Mouse (Mus musculus) heart, embryonic 11.5 days (tissue): Measurements from ENCODE around the gene Bche. TPM values are rescaled to one million over a fixed set of nuclear protein-coding genes. Genes with fewer than 3 reads are reported as not detected.

Experiments
- ATAC-seq: fragments of 200-750 bp; cut with Nextera tagmentation; replicated peaks from 2 replicates; pipeline ENCODE4 v1.8.0; 2017; ENCODE audit warnings: moderate library complexity; ENCODE audit not compliant: insufficient number of reproducible peaks, low FRiP score, low TSS enrichment
- H3K27ac ChIP-seq: fragments of 300-500 bp; sonication (generic); 2 replicates; pipeline ENCODE4 v1.5.1; 2014; ENCODE audit warnings: mild to moderate bottlenecking, low read depth, low read length
- H3K27me3 ChIP-seq: fragments of 300-500 bp; sonication (generic); 2 replicates; pipeline ENCODE4 v1.6.1; 2014; ENCODE audit warnings: mild to moderate bottlenecking, low read length, mixed read lengths; ENCODE audit not compliant: control insufficient read depth, insufficient read depth
- H3K36me3 ChIP-seq: fragments of 300-500 bp; sonication (generic); 2 replicates; pipeline ENCODE4 v1.6.1; 2014; ENCODE audit warnings: mild to moderate bottlenecking, low read length, moderate library complexity, mixed read lengths; ENCODE audit not compliant: control insufficient read depth, insufficient read depth
- H3K4me1 ChIP-seq: fragments of 300-500 bp; sonication (generic); 2 replicates; pipeline ENCODE4 v1.6.1; 2014; ENCODE audit warnings: low read length; ENCODE audit not compliant: control insufficient read depth, insufficient read depth
- H3K4me2 ChIP-seq: fragments of 300-500 bp; sonication (generic); 2 replicates; pipeline ENCODE4 v1.6.1; 2014; ENCODE audit warnings: mild to moderate bottlenecking, moderate library complexity
- H3K4me3 ChIP-seq: fragments of 300-500 bp; sonication (generic); 2 replicates; pipeline ENCODE4 v1.5.1; 2014; ENCODE audit warnings: low read depth, low read length
- H3K9ac ChIP-seq: fragments of 300-500 bp; sonication (generic); 2 replicates; pipeline ENCODE4 v1.6.1; 2014; ENCODE audit warnings: mild to moderate bottlenecking, low read depth, low read length, moderate library complexity
- H3K9me3 ChIP-seq: fragments of 300-500 bp; sonication (generic); replicated peaks from 2 replicates; pipeline ENCODE4 v1.6.1; 2016; ENCODE audit warnings: low read length; ENCODE audit not compliant: control insufficient read depth
- WGBS: fragments of 180-500 bp; shearing (Covaris S2); extraction: QIAGEN DNeasy Blood & Tissue Kit; methylation state at CpG from one replicate; pipeline ENCODE4 v1.1.7; 2014; ENCODE audit not compliant: insufficient replicate concordance; 5-methylcytosine and 5-hydroxymethylcytosine counted together
- polyA plus RNA-seq: library from polyadenylated mRNA; unstranded; fragments of >200 nt; fragmentation: Nextera tagmentation; extraction: Ambion mirVana; gene quantifications from 2 replicates; pipeline ENCODE4 v1.2.1, GENCODE M21; 2014

The Bche gene
- polyA plus RNA-seq, 1 experiment from 2014 or later: 17.9 TPM

GRCm38 (mm10) chr3:73707461-73708409 lies 480 bp downstream of the Bche start:
- H3K4me2 ChIP-seq: peak overlapping the region; percentile 64
- H3K27me3 ChIP-seq: no peaks in the 10 kb centered on the region
- no peaks in the 10 kb centered on the region for H3K9me3 ChIP-seq
- no peaks in the 10 kb centered on the region for H3K36me3 ChIP-seq
- WGBS: 19% methylated on average over 20 of the region's 20 CpGs
- peak overlapping the region; percentile 49 for H3K4me3 ChIP-seq
- peak; percentile 88 for ATAC-seq
- peak overlapping the region; percentile 72 for H3K9ac ChIP-seq
- peak overlapping the region; percentile 70 for H3K27ac ChIP-seq
- no peaks in the 10 kb centered on the region for H3K4me1 ChIP-seq

- Histone ChIP-seq H3K9ac (no peak overlapping the region), H3K4me2 (no peak overlapping the region), H3K9me3 (no peaks in the 10 kb centered on the region), H3K27ac (no peak overlapping the region), H3K27me3 (no peaks in the 10 kb centered on the region), H3K36me3 (no peaks in the 10 kb centered on the region), H3K4me1 (no peaks in the 10 kb centered on the region), H3K4me3 (no peak overlapping the region)
- no peak for ATAC-seq
- WGBS: 56% methylated on average over 1 of the region's 1 CpGs
Observed at GRCm38 (mm10) chr3:73706544-73706943, 1.7 kb downstream of the Bche start.

GRCm38 (mm10) chr3:73698889-73699288 lies 9.3 kb downstream of the Bche start:
- H3K27ac ChIP-seq: no peak overlapping the region
- no peak overlapping the region for H3K4me2 ChIP-seq
- no peaks in the 10 kb centered on the region for H3K9me3 ChIP-seq
- H3K36me3 ChIP-seq: no peaks in the 10 kb centered on the region
- H3K4me3 ChIP-seq: no peak overlapping the region
- ATAC-seq: no peak
- H3K4me1 ChIP-seq: no peaks in the 10 kb centered on the region
- H3K27me3 ChIP-seq: no peaks in the 10 kb centered on the region
- 62% methylated on average over 1 of the region's 1 CpGs for WGBS
- no peak overlapping the region for H3K9ac ChIP-seq

GRCm38 (mm10) chr3:73673333-73673732 lies 34.9 kb downstream of the Bche start:
- H3K4me2 ChIP-seq: no peak overlapping the region
- H3K36me3 ChIP-seq: no peaks in the 10 kb centered on the region
- no peak overlapping the region for H3K9ac ChIP-seq
- no peaks in the 10 kb centered on the region for H3K27me3 ChIP-seq
- H3K27ac ChIP-seq: no peak overlapping the region
- WGBS: 47% methylated on average over 1 of the region's 1 CpGs
- no peak for ATAC-seq
- no peaks in the 10 kb centered on the region for H3K9me3 ChIP-seq
- H3K4me1 ChIP-seq: no peaks in the 10 kb centered on the region
- H3K4me3 ChIP-seq: no peak overlapping the region

- no peaks in the 10 kb centered on the region for H3K9me3 ChIP-seq
- no peak for ATAC-seq
- 76% methylated on average over 5 of the region's 5 CpGs for WGBS
Observed at GRCm38 (mm10) chr3:73668172-73668571, 40.0 kb downstream of the Bche start.

GRCm38 (mm10) chr3:73667245-73668131 lies 40.7 kb downstream of the Bche start:
- Histone ChIP-seq H3K4me1 (no peaks in the 10 kb centered on the region), H3K27me3 (no peaks in the 10 kb centered on the region), H3K27ac (no peak overlapping the region), H3K4me3 (no peak overlapping the region), H3K9ac (no peak overlapping the region), H3K9me3 (no peaks in the 10 kb centered on the region), H3K4me2 (no peak overlapping the region), H3K36me3 (no peaks in the 10 kb centered on the region)
- WGBS: 89% methylated on average over 3 of the region's 3 CpGs
- no peak for ATAC-seq

More at GRCm38 (mm10) chr3:73668172-73668571, 40.0 kb downstream of the Bche start:
- Histone ChIP-seq H3K36me3 (no peaks in the 10 kb centered on the region), H3K4me3 (no peak overlapping the region), H3K4me1 (no peaks in the 10 kb centered on the region), H3K4me2 (no peak overlapping the region), H3K27ac (no peak overlapping the region), H3K9ac (no peak overlapping the region), H3K27me3 (no peaks in the 10 kb centered on the region)

GRCm38 (mm10) chr3:73650281-73650680 lies 57.9 kb downstream of the Bche start:
- Histone ChIP-seq H3K4me2 (no peak overlapping the region), H3K36me3 (no peaks in the 10 kb centered on the region), H3K27me3 (no peaks in the 10 kb centered on the region), H3K4me3 (no peak overlapping the region), H3K4me1 (no peaks in the 10 kb centered on the region), H3K9me3 (no peaks in the 10 kb centered on the region), H3K9ac (no peak overlapping the region), H3K27ac (no peak overlapping the region)
- ATAC-seq: no peak

GRCm38 (mm10) chr3:73647064-73647463 lies 61.2 kb downstream of the Bche start:
- Histone ChIP-seq H3K4me3 (no peak overlapping the region), H3K9ac (no peak overlapping the region), H3K27me3 (no peaks in the 10 kb centered on the region), H3K27ac (no peak overlapping the region), H3K9me3 (no peaks in the 10 kb centered on the region), H3K4me1 (no peaks in the 10 kb centered on the region), H3K4me2 (no peak overlapping the region), H3K36me3 (no peaks in the 10 kb centered on the region)
- 83% methylated on average over 2 of the region's 2 CpGs for WGBS
- no peak for ATAC-seq
